Mouse (Mus musculus): ENCODE measurements around the gene Ccdc136.

DNA sequence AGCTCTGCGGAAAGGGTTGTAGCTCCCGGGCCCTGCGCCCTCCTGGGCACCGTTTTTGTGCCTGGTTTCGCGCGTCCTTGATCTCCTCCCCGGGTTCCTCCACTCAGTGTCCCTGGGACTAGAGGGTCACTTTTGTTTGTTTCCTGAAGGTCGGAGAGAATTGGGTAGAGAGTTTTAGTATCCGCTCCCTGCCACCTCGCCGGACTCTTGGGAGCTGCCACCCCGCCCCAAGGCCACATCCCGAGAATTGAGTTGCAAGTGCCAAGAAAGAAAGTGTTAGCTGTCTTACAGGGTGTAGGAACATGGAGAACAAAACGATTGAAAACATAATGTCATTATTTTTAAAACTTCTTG, 47.8 kb upstream of the Ccdc136 start:
- TF ChIP-seq CTCF (IDR thresholded peaks at IDR 0.05; ENCODE audit: control insufficient read depth, insufficient read depth, insufficient replicate concordance, low read depth, low read length) (no peak), POLR2A (IDR thresholded peaks at IDR 0.05; ENCODE audit: control insufficient read depth, low read depth, low read length) (no peak)
